Mouse (Mus musculus): Measurements from ENCODE around the gene Lrsam1. TPM values are rescaled to one million over a fixed set of nuclear protein-coding genes. Genes with fewer than 3 reads are reported as not detected.

Lrsam1 gene
- polyA plus RNA-seq, 1 experiment, result 13.1 TPM

DNA sequence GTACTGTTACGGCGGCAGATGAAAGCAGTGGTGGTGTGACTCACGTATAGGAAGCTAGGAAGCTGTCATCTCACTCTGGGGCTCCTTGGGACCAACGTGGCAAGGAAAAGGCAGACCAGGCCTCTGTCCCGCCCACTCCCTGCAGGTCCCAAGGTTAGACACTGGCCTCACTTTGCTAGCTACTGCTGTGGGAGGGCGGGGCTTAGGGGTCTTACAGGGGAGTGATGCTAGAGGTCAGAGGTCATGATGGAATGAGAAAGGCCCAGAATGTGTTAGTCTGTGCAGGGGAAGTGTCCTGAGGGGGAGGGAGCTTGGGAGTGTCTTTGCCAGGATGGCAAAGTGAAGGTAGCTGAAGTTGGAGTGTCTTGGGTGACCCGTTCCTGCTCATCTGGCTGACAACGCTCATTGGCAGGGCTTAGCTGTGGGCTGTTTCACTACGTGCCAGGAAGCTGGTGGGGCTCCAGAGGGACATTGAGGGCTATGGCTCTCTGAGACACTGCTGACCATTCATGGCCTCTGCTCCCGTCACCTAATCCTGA is 37.0 kb downstream of the Lrsam1 start:
- Histone ChIP-seq H3K4me1 (ENCODE audit: control insufficient read depth, insufficient read depth, insufficient read length, low read length) (peaks cover 2% of the 10 kb centered on the region; the same call in 1 of the 2 replicates), H3K4me3 (ENCODE audit: insufficient read depth, low read depth, low read length) (no peak overlapping the region), H3K27ac (replicated peaks; ENCODE audit: low read depth, low read length) (0 out of 2 replicates have a peak overlapping the region, but pooled peaks have one; percentile 19)

DNA sequence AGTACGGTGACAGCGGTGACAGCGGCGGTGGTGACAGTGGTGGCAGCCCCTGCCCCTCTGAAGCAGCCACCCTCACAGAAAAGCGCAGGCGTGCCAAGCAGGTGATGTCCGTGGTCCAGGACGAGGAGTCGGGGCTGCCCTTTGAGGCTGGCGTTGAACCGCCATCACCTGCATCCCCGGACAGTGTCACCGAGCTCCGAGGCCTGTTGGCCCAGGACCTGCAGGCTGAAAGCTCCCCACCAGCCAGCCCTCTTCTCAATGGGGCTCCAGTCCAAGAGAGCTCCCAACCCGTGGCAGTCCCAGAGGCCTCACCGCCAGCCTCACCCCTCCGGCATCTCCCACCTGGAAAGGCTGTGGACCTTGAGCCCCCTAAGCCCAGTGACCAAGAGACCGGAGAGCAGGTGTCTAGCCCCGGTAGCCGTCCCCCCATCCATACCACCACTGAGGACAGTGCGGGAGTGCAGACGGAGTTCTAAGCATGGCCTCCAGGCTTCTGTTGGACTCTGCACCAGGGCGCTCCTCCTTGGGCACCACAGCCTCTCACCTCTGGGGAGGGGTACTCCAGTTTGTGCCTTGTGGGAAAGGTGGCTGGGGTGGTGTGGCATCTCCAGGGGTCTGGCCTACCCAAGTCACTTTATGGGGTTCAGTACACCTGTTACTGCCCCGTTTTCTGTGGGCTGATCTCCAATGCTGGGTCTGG is 37.7 kb downstream of the Lrsam1 start:
- Histone ChIP-seq H3K27ac (replicated peaks; ENCODE audit: low read depth, low read length) (no peak overlapping the region), H3K4me1 (ENCODE audit: control insufficient read depth, insufficient read depth, insufficient read length, low read length) (peaks cover 2% of the 10 kb centered on the region; the same call in 1 of the 2 replicates), H3K4me3 (ENCODE audit: insufficient read depth, low read depth, low read length) (no peak overlapping the region)

DNA sequence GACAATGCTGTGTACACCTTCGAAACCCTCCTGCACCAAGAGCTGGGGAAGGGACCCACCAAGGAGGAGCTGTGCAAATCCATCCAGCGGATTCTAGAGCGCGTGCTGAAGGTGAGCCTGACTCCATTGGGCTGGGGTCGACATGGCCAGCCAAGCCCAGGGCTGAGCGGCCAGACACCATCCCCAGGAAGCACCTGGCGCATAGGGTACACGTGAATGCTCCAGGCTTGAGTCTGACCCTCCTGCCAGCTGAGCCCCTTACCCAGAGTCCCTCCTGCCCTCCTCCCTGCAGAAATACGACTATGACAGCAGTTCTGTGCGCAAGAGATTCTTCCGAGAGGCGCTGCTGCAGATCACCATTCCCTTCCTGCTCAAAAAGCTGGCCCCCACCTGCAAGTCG is 38.9 kb downstream of the Lrsam1 start:
- H3K4me3 ChIP-seq (ENCODE audit: insufficient read depth, low read depth, low read length), result no peak overlapping the region
- peaks cover 2% of the 10 kb centered on the region; the same call in 1 of the 2 replicates for H3K4me1 ChIP-seq (ENCODE audit: control insufficient read depth, insufficient read depth, insufficient read length, low read length)
- no peak overlapping the region for H3K27ac ChIP-seq (replicated peaks; ENCODE audit: low read depth, low read length)

DNA sequence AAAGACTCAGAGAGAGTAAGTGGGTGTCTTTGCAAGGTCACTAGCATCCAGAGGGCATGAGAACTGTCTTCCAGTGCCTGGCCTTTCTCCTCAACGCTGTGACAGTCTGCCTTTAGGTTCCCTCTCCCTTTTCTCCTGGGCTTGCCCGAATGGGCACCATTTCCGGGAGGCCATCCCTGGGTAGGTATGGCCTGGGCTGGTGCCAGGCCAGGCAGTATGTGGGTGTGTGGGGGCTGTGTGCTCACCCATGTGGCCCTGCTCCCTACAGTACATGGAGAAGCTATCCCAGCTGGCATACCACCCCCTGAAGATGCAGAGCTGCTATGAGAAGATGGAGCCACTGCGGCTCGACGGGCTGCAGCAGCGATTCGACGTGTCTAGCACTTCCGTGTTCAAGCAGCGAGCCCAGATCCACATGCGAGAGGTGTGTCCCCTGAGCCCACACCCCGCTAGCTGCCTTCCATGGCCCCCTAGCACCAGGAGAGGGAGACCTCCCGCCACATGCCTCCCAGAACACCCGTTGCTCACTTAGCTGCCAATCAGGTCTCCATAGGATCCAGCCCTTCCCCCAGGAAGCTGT is 39.5 kb downstream of the Lrsam1 start:
- no peak overlapping the region for H3K27ac ChIP-seq (replicated peaks; ENCODE audit: low read depth, low read length)
- H3K4me1 ChIP-seq (ENCODE audit: control insufficient read depth, insufficient read depth, insufficient read length, low read length), result no peaks in the 10 kb centered on the region; the same call in 1 of the 2 replicates
- no peak overlapping the region for H3K4me3 ChIP-seq (ENCODE audit: insufficient read depth, low read depth, low read length)

DNA sequence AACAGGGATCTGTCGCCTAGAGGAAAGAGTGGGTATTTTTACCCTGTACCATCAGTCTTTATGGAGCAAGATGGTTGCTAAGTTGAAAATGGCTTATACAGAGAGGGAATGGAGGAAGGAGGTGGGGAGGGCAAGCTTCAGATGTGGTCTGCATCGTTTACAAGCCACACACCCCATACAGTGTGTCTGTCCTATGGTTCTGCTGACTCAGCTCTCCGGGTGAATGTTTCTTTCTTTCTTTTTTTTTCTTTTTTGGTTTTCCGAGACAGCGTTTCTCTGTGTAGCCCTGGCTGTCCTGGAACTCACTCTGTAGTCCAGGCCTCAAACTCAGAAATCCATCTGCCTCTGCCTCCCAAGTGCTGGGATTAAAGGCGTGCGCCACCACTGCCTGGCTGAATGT is 40.2 kb downstream of the Lrsam1 start:
- Histone ChIP-seq H3K4me3 (ENCODE audit: insufficient read depth, low read depth, low read length) (no peak overlapping the region), H3K27ac (replicated peaks; ENCODE audit: low read depth, low read length) (no peak overlapping the region), H3K4me1 (ENCODE audit: control insufficient read depth, insufficient read depth, insufficient read length, low read length) (no peaks in the 10 kb centered on the region; the same call in 1 of the 2 replicates)

DNA sequence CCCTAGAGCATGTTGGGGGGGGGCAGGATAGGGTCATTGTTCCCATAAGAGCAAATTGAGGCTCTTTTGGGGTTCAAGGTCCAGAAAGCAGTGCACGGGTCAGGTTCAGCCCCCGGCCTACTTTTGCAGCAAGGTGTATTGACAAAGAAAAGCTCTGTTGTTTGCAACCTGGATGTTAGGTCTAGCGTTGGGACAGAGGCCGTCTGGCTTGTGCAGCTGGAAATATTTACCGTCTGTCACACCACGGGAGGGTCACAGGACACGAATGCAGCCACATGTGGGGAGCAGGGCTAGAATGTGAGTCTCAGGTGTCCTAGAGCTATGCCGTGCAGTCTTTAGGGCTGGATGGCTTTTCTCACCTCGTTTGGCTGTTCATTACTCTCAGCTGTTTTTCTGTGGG is 43.0 kb downstream of the Lrsam1 start:
- H3K4me1 ChIP-seq (ENCODE audit: control insufficient read depth, insufficient read depth, insufficient read length, low read length), result peaks cover 13% of the 10 kb centered on the region
- no peak overlapping the region for H3K4me3 ChIP-seq (ENCODE audit: insufficient read depth, low read depth, low read length)
- no peak overlapping the region for H3K27ac ChIP-seq (replicated peaks; ENCODE audit: low read depth, low read length)

DNA sequence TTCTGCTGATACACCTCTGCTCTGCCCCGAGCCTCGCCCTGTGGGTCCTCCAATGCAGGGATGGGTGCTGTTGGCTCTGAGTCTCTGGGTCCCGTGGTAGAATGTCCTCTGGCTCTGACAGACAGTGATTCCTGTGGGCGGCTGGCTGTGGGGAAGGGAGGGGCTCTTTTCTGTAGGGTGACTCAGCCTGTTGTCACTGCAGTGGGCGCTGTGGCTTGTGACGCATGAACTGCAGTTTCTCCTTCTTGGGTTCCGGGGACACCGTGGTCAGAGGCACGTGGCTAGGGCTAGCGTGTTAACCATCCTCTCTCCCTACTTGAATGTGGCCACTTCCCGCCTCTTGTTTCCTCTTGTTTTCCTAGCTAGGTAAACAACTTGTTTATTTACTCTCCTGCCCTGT is 43.9 kb downstream of the Lrsam1 start:
- Histone ChIP-seq H3K4me3 (ENCODE audit: insufficient read depth, low read depth, low read length) (no peak overlapping the region), H3K4me1 (ENCODE audit: control insufficient read depth, insufficient read depth, insufficient read length, low read length) (peaks cover 13% of the 10 kb centered on the region), H3K27ac (replicated peaks; ENCODE audit: low read depth, low read length) (peak overlapping the region; percentile 66)

DNA sequence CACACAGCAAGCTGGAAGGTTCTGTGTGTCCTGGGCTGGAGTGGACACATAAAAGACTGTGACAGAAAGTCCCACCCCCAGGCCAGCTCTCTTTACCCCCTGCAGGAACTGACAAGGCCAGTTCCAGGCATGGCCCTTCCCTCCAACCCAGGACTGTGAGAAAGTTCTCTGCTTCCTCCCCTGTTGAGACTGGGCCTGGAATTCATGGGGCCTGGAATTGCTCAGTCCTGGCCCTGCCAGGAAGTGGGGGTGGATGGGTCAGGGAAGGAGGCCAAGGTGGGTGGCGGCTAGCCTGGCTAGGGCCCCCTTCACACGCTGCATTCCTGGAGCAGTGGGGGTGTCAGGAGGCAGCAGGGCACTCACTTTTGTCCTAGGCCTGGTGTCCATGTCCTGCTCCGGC is 46.5 kb downstream of the Lrsam1 start:
- no peak overlapping the region for H3K4me3 ChIP-seq (ENCODE audit: insufficient read depth, low read depth, low read length)

DNA sequence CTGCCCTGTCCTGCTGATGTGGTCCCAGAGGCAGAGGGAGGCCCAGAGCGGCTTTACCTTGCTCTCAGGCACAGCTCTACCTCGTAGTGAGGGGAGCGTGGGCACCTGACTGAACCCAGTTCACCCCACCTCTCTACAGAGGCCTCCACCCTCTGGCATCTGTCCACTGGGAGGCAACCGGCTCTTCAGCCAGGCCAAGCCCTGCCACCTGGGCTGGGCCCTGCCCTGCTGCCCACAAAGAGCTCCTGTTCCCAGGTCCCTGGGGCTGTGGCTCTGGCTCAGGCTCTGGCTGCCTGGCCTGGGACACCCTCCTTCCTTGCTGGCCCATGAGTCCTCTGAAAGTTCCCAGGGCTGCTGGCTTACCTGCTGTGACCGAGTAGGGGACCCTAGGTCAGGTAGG is 47.1 kb downstream of the Lrsam1 start:
- peaks cover 13% of the 10 kb centered on the region for H3K4me1 ChIP-seq (ENCODE audit: control insufficient read depth, insufficient read depth, insufficient read length, low read length)
- H3K4me3 ChIP-seq (ENCODE audit: insufficient read depth, low read depth, low read length), result no peak overlapping the region
- H3K27ac ChIP-seq (replicated peaks; ENCODE audit: low read depth, low read length), result peak overlapping the region; percentile 86

More for the DNA sequence above, 46.5 kb downstream of the Lrsam1 start:
- Histone ChIP-seq H3K27ac (replicated peaks; ENCODE audit: low read depth, low read length) (peak overlapping the region; percentile 86), H3K4me1 (ENCODE audit: control insufficient read depth, insufficient read depth, insufficient read length, low read length) (peaks cover 13% of the 10 kb centered on the region)

DNA sequence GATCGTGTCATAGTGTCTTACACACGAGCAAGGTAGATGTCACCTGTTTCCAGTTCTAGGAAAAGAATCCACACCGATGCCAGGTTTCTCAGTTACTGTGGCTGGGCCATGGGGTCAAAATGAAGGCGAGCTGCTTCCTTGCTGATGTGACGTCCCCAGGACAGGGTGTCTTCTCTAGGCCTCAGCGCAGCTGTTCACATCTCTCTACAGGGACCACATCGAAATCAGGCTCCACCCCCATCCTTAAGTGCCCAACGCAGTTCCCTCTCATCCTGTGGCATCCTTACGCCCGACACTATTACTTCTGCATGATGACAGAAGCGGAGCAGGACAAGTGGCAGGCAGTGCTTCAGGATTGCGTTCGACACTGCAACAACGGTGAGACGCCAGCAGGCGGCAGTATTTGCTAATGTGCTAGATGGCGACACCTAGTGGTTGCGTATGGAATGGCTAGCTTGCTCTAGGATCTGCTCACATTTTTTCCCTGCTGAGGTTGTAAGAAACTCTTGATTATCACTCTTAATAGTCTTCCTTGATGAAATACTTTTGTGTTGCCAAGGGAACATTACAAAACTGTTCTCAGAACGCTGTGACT is 49.1 kb downstream of the Lrsam1 start:
- H3K27ac ChIP-seq (replicated peaks; ENCODE audit: low read depth, low read length), result no peak overlapping the region
- no peak overlapping the region for H3K4me3 ChIP-seq (ENCODE audit: insufficient read depth, low read depth, low read length)
- H3K4me1 ChIP-seq (ENCODE audit: control insufficient read depth, insufficient read depth, insufficient read length, low read length), result peaks cover 16% of the 10 kb centered on the region

DNA sequence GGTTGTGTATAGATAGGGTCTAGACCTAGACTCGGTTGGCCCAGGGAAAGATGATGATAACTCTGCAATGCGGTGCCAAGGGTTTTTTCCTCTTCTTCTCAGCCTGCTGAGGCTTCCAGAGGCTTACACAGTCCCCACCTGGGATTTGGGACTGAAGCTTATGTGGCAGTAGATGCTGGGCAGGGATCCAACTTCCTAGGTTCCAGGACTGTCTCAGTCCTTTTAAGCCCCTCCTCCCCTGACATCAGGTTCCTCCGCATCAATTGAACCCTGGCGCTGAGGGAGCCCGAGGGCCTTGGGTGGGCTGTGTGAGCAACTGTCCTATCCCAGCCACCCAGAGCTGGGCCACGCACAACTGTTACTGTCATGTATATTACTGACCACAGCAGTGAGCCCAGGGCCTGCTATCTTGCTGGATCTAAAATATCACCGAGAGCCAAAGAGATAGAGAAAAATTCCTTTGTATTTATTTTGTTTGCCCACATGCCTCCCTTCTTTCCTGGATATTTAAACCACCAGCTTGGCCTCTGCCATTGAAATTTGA is 49.7 kb downstream of the Lrsam1 start:
- Histone ChIP-seq H3K4me1 (ENCODE audit: control insufficient read depth, insufficient read depth, insufficient read length, low read length) (peaks cover 20% of the 10 kb centered on the region), H3K27ac (replicated peaks; ENCODE audit: low read depth, low read length) (no peak overlapping the region), H3K4me3 (ENCODE audit: insufficient read depth, low read depth, low read length) (no peak overlapping the region)

DNA sequence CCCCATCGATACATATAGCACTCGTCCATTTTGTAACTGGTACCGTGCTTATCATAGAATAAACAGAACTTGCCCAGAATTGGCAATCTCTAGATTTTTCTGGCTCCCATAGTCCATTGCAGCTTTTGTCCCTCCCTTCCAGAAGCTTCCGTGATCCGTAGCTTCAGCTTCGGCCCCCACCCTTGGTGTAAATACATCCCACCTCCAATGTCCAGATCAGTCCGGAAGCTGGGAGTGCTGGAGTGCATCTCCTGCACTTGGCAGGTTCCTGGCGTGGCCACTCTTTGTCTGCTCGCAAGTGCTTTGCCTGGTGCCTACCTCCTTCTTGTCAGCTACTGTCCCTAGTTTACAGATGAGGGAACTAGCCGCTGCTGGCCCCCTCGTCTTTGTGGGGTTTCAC is 52.6 kb downstream of the Lrsam1 start:
- H3K4me3 ChIP-seq (ENCODE audit: insufficient read depth, low read depth, low read length), result no peak overlapping the region
- peaks cover 17% of the 10 kb centered on the region for H3K4me1 ChIP-seq (ENCODE audit: control insufficient read depth, insufficient read depth, insufficient read length, low read length)
- peak overlapping the region; percentile 66 for H3K27ac ChIP-seq (replicated peaks; ENCODE audit: low read depth, low read length)

DNA sequence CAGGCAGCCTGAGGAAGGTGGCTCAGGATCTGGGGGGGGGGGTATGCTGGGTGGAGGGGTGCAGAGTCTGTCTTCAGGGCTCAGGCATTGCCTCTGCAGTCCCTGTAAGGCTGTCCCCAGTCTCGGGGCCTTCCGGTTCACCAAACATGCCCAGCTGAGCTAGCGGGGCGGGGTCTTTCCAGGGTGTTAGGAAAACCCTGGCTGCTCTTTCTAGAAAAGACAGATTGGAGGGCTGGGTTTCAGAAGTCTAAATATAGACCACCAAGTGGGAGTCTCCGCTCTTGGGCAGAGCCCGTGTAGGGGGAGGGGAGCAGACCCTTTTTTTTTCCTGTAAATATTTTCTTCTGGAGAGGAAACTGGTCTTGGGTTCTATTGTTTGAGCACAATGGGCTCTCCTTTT is 53.1 kb downstream of the Lrsam1 start:
- H3K27ac ChIP-seq (replicated peaks; ENCODE audit: low read depth, low read length), result peak overlapping the region; percentile 78
- H3K4me1 ChIP-seq (ENCODE audit: control insufficient read depth, insufficient read depth, insufficient read length, low read length), result peaks cover 17% of the 10 kb centered on the region
- no peak overlapping the region for H3K4me3 ChIP-seq (ENCODE audit: insufficient read depth, low read depth, low read length)

DNA sequence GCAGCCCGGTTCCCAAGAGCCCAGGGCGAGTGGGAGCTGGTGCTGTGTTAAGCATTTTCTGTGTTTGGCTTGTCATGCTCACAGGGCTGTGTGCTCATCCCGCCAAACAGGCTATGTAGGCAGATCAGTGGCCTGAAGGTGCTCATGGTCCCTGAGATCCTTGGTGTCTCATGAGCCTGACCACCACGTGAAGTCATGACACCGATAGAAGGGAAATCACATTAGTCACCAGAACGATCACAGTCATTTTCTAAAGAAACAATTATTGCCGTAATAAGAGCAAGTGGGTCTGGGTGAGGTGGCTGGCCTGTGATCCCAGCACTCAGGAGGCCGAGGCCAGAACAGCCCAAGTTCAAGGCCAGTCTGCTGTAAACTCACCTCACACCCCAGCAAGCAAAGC is 54.0 kb downstream of the Lrsam1 start:
- H3K27ac ChIP-seq (replicated peaks; ENCODE audit: low read depth, low read length), result peak overlapping the region; percentile 78
- H3K4me1 ChIP-seq (ENCODE audit: control insufficient read depth, insufficient read depth, insufficient read length, low read length), result peaks cover 17% of the 10 kb centered on the region
- no peak overlapping the region for H3K4me3 ChIP-seq (ENCODE audit: insufficient read depth, low read depth, low read length)

DNA sequence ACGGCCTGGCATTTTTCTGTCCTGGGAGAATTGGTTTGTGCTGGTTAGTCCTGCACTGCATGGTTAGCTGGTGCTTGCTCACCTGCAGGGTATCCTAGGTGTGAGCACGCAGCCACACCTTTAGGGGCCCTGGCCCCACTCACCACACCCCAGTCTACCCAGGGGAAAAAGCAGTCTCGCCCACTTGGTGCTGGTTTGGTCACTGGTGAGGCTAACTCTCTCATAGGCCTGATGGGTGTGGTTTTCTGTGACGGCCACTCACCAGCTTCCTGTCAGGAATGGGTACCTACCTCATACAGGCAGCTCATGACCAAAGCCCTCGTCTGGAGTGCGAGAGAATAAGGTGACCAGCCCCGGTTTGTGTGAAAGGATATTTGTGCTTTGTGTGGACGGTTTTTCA is 56.1 kb downstream of the Lrsam1 start:
- no peak overlapping the region for H3K4me3 ChIP-seq (ENCODE audit: insufficient read depth, low read depth, low read length)
- H3K4me1 ChIP-seq (ENCODE audit: control insufficient read depth, insufficient read depth, insufficient read length, low read length), result peaks cover 17% of the 10 kb centered on the region
- no peak overlapping the region for H3K27ac ChIP-seq (replicated peaks; ENCODE audit: low read depth, low read length)

Data from brown adipose tissue, adult 24 weeks (tissue).